ENCODE assay signal across 8 mouse cellular contexts in the genomic region with DNA sequence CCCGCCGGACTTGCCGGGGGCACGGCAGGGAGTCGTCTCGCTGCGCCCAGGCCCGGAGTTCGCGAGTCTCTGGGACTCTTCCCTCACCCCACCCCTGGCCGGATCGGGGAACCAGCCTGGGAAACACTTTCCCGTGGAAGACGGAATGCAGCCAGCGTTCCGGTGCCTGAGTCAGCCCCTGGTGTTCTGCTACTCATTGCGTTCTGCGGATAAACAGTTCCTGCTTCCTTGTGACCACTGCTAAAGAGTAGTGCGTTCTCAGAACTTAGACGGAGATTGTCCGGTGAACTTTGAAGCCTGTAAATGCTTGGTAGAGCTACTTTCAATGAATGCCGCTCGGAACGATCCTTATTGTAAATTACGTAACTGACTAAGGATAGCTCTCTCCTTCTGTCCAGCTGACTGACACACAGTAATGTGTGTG. TPM values are rescaled to one million over a fixed set of nuclear protein-coding genes. Genes with fewer than 3 reads are reported as not detected.
DNase-seq lines count a peak whose midpoint lies in the region; ATAC-seq and TF ChIP-seq lines count a peak whose summit lies in the region.

No protein-coding gene starts in this region.

- peaks cover 8% of the 10 kb centered on the region; the same call in 1 of the 2 replicates for H3K27me3 ChIP-seq in heart, embryonic 13.5 days (replicated peaks)
- no peaks in the 10 kb centered on the region; the same call in 1 of the 2 replicates for H3K27me3 ChIP-seq in liver, embryonic 12.5 days (replicated peaks)
- no peaks in the 10 kb centered on the region for H3K27me3 ChIP-seq in testis, adult 2 months (ENCODE audit: control insufficient read depth, insufficient read depth, low read length)

- peak; percentile 45 for DNase-seq in MEL-GATA-1-ER (ENCODE audit: extremely low read depth, low read depth)
- DNase-seq in c-Kit-negative CD71-positive TER-119-positive erythroid progenitor cells, embryonic 14.5 days (ENCODE audit: low read depth, low spot score): peak; percentile 38
- DNase-seq in kidney, postnatal 14 days: peak; percentile 78
- peak; percentile 20 to 21 for DNase-seq in natural killer cell, adult 2 months (ENCODE audit: low spot score in 2 of 2)

- peak overlapping the region; percentile 94 for H3K9ac ChIP-seq in heart, embryonic 13.5 days
- H3K9ac ChIP-seq in liver, embryonic 12.5 days: peak overlapping the region; percentile 88

- under 1% methylated on average over 25 of the region's 25 CpGs for WGBS in heart, embryonic 13.5 days
- WGBS in liver, embryonic 12.5 days (ENCODE audit: insufficient replicate concordance): 2% methylated on average over 25 of the region's 25 CpGs

- TF ChIP-seq POLR2A in testis, adult 2 months (IDR thresholded peaks at IDR 0.05; ENCODE audit: control insufficient read depth, low read depth, low read length): peak; percentile 58; the same call in 1 of the 2 replicates

- no peaks in the 10 kb centered on the region for H3K9me3 ChIP-seq in heart, embryonic 13.5 days
- no peaks in the 10 kb centered on the region for H3K9me3 ChIP-seq in liver, embryonic 12.5 days (replicated peaks)

- peak overlapping the region; percentile 78 for H3K4me2 ChIP-seq in heart, embryonic 13.5 days
- H3K4me2 ChIP-seq in liver, embryonic 12.5 days: peak overlapping the region; percentile 96

- ATAC-seq in erythroid progenitor cell, adult 5-6 weeks (replicated peaks; ENCODE audit: low FRiP score, poor library complexity, severe bottlenecking): peak; percentile 44
- ATAC-seq in heart, embryonic 13.5 days (ENCODE audit: extremely low read depth, insufficient number of reproducible peaks, low FRiP score, low TSS enrichment): peak; percentile 42
- ATAC-seq in liver, embryonic 12.5 days: peak; percentile 11

- H3K4me1 ChIP-seq in heart, embryonic 13.5 days: peaks cover 29% of the 10 kb centered on the region
- H3K4me1 ChIP-seq in liver, embryonic 12.5 days: peaks cover 17% of the 10 kb centered on the region
- H3K4me1 ChIP-seq in testis, adult 2 months (ENCODE audit: control insufficient read depth, insufficient read depth, low read length): no peaks in the 10 kb centered on the region; the same call in none of the 2 replicates

- H3K4me3 ChIP-seq in heart, embryonic 13.5 days: peak overlapping the region; percentile 94
- peak overlapping the region; percentile 90 for H3K4me3 ChIP-seq in liver, embryonic 12.5 days
- peak overlapping the region; percentile 89 for H3K4me3 ChIP-seq in testis, adult 2 months (ENCODE audit: control insufficient read depth, low read depth, low read length)

- no peak for TF ChIP-seq CTCF in testis, adult 2 months (IDR thresholded peaks at IDR 0.05; ENCODE audit: control insufficient read depth, insufficient read depth, insufficient replicate concordance, low read depth, low read length)

- H3K27ac ChIP-seq in heart, embryonic 13.5 days (replicated peaks): peak overlapping the region; percentile 97
- peak overlapping the region; percentile 85 for H3K27ac ChIP-seq in liver, embryonic 12.5 days
- H3K27ac ChIP-seq in testis, adult 2 months (ENCODE audit: control insufficient read depth, insufficient read depth, low read depth, low read length): peak overlapping the region; percentile 89

- H3K36me3 ChIP-seq in heart, embryonic 13.5 days: no peaks in the 10 kb centered on the region
- no peaks in the 10 kb centered on the region for H3K36me3 ChIP-seq in liver, embryonic 12.5 days
- H3K36me3 ChIP-seq in testis, adult 2 months (ENCODE audit: control insufficient read depth, insufficient read depth, low read length): no peaks in the 10 kb centered on the region

RNA-seq across cellular contexts. Expression of a gene that starts 0.7 kb away (rescaled TPM):
- total RNA-seq in erythroid progenitor cell, adult 5-6 weeks (2015; ENCODE audit: low replicate concordance): 5.0 and 26.8 TPM in 2 replicates
- 9.6 and 49.5 TPM in 2 replicates for total RNA-seq in erythroid progenitor cell, adult 5-6 weeks (2017; ENCODE audit: low replicate concordance)
- 14.6 and 16.8 TPM in 2 replicates for polyA plus RNA-seq in heart, embryonic 13.5 days (2015; fragmentation: Nextera tagmentation; extraction: Ambion mirVana)
- 13.2 and 13.8 TPM in 2 replicates for polyA plus RNA-seq in liver, embryonic 12.5 days (2016; fragmentation: Nextera tagmentation; extraction: Ambion mirVana)
- 5.7 and 7.5 TPM in 2 replicates for polyA plus RNA-seq in testis, adult 2 months (2012; rRNA removed)

RNA-seq across cellular contexts. Expression of a gene that starts 58.1 kb away (rescaled TPM):
- total RNA-seq in erythroid progenitor cell, adult 5-6 weeks (2015; ENCODE audit: low replicate concordance): not detected in 2 replicates
- total RNA-seq in erythroid progenitor cell, adult 5-6 weeks (2017; ENCODE audit: low replicate concordance): 1.8 TPM in 1 of 2 replicates, not detected in the other
- not detected in 2 replicates for polyA plus RNA-seq in heart, embryonic 13.5 days (2015; fragmentation: Nextera tagmentation; extraction: Ambion mirVana)
- 0.17 TPM in 1 of 2 replicates, not detected in the other for polyA plus RNA-seq in liver, embryonic 12.5 days (2016; fragmentation: Nextera tagmentation; extraction: Ambion mirVana)
- 370 and 460 TPM in 2 replicates for polyA plus RNA-seq in testis, adult 2 months (2012; rRNA removed)

Comparison
In these comparisons a context has a peak if more than half of its experiments do, and no peak if none do; other contexts are left out.
1. Peak in every context shown above with its lines: DNase-seq, ATAC-seq, H3K4me3 ChIP-seq and H3K27ac ChIP-seq.
2. DNase-seq: peak in every context shown above with its lines; median percentile 78 in kidney, postnatal 14 days; 45 in MEL-GATA-1-ER; 38 in c-Kit-negative CD71-positive TER-119-positive erythroid progenitor cells, embryonic 14.5 days; 20 in natural killer cell, adult 2 months.
3. RNA of a gene that starts 58.1 kb away (polyA plus RNA-seq): 370 to 460 TPM in testis, adult 2 months; not detected in heart, embryonic 13.5 days and 0.17 TPM in liver, embryonic 12.5 days; every median in the first group is over 100 times any median in the second.